Mouse (Mus musculus) c-Kit-negative CD71-positive TER-119-positive erythroid progenitor cells, embryonic 14.5 days (primary cell): ENCODE results near the gene Suclg2.

Experiments used
- DNase-seq: peaks from one replicate; pipeline ENCODE4 v3.0.0-alpha.2; 2013; ENCODE audit warnings: low read depth, low spot score

Gene Suclg2

GRCm38 (mm10) chr6:95700191-95700590, 18.4 kb downstream of the Suclg2 start:
- DNase-seq = no peak

- no peak for DNase-seq
Measured at GRCm38 (mm10) chr6:95699326-95699725, 19.3 kb downstream of the Suclg2 start.

GRCm38 (mm10) chr6:95698536-95699162, 20.0 kb downstream of the Suclg2 start:
- no peak for DNase-seq

DNA sequence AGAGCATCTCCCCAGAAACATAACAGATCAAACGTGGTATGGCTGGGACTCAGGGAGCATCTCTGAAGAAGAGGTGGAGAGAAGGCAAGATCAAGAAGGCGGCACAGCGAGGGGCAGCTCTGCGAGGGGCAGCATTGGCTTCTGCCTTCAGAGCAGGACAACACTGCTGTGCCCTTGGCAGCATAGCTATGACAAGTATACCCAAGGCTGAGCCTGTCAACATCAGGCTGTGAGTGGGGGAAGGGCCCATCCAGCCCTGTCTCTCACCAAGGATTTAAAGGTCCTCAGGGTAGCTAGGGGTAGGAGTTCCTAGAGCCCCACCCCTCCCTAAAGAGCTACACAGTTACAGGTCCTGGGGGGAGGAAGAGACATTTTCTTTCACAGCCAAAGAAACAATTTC, 23.7 kb downstream of the Suclg2 start:
- no peak for DNase-seq

GRCm38 (mm10) chr6:95685242-95685641, 33.4 kb downstream of the Suclg2 start:
- no peak for DNase-seq

- DNase-seq = no peak
Measured at GRCm38 (mm10) chr6:95679718-95680117, 38.9 kb downstream of the Suclg2 start.

- no peak for DNase-seq
Measured at GRCm38 (mm10) chr6:95679261-95679660, 39.3 kb downstream of the Suclg2 start.

DNA sequence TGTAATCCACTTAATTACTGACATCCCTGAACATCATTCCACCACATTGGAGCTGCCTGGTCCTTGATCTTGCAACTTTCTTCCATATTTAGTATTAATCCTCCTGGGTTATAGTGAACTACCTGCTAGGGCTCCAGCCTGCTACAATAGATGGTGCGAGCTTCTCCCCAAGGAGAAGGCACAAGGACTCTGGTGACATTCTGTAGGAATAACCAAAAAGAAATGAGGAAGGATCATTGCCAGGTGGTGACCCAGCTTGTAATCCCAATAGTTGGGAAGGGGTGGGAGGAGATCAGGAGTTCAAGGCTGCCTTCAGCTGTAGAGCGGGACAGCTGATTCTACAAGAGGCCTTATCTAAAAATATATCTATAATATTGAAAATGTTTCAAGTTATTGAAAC, 41.6 kb downstream of the Suclg2 start:
- DNase-seq = no peak

DNA sequence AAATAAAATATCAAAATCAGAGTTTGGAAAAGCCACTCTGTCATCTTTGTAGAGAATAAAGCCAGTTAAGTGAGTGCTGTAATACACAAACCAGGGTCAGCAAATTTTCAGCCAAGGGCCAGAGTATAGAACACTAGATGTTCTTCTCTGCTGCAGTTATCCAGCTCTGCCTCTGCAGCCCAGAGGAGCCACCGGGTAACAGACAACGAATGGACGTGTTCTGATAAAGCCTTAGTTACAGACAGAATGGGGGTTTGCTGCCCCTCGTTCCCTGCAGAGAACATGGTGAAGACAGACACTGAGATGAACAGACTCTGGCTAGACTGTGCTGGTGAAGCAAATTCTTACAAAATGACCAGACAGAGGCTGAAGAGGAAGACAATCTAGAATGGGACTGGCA, 42.2 kb downstream of the Suclg2 start:
- no peak for DNase-seq

- DNase-seq = no peak
Measured at GRCm38 (mm10) chr6:95675059-95675705, 43.4 kb downstream of the Suclg2 start.

- DNase-seq = no peak
Measured at GRCm38 (mm10) chr6:95674651-95675050, 43.9 kb downstream of the Suclg2 start.

DNA sequence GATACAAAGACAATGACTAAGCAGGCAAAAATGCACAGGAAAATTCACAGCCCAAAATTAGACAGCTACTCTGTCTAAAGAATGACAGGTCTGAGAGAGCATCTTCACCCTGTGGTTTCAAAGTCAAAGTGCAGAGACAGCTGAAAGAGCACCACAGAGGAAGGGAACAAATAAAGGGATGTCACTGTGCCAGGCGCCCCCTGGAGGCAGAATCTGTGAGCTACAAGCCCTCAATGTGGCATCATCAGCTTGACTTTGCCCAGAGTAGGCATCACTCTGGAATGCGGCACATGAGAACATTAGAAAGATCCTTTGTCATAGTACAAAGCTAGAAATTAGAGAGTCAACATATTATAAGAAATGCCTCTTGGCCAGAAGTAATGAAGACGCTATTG, 49.3 kb downstream of the Suclg2 start:
- DNase-seq = peak; percentile 8

GRCm38 (mm10) chr6:95668629-95669334, 49.8 kb downstream of the Suclg2 start:
- no peak for DNase-seq

DNA sequence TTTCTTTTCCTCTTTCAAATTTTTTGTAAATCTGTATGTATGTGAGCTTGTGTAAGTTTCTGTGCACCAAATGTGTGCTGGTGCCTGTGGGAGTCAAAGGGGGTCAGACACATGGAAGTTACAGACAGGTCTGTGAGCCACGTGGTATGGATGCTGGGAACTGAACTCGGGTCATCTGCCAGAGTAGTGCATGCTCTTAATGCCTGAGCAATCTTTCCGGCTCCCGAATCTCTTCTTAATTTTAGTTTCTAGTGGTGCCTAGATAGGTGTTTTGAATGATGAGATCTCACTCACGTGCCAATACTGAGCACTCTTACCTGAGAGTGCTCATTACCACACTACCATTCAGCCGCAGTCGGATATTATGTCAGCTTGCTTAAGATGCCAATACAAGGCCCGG, 60.9 kb downstream of the Suclg2 start:
- no peak for DNase-seq

DNA sequence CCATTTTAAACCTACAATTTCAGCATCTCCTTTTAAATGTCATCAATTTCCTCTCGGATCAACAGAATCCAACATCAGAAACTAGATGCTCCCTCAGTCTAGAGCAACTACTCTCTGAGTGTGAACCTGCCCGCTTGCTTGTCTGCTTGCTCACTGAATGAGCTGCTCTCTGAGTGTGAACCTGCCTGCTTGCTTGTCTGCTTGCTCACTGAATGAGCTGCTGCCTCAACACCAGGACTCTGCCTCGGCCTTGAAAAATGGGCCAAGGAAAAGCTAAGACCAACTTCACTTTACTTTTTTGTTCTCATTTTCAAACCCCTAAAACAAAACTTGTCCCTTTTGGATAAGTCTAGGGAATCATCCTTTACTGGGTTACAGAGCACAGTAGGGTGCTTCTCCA, 64.9 kb downstream of the Suclg2 start:
- DNase-seq = no peak

- DNase-seq = no peak
Measured at GRCm38 (mm10) chr6:95652774-95653173, 65.8 kb downstream of the Suclg2 start.

- DNase-seq = no peak
Measured at GRCm38 (mm10) chr6:95651391-95651876, 67.2 kb downstream of the Suclg2 start.

DNA sequence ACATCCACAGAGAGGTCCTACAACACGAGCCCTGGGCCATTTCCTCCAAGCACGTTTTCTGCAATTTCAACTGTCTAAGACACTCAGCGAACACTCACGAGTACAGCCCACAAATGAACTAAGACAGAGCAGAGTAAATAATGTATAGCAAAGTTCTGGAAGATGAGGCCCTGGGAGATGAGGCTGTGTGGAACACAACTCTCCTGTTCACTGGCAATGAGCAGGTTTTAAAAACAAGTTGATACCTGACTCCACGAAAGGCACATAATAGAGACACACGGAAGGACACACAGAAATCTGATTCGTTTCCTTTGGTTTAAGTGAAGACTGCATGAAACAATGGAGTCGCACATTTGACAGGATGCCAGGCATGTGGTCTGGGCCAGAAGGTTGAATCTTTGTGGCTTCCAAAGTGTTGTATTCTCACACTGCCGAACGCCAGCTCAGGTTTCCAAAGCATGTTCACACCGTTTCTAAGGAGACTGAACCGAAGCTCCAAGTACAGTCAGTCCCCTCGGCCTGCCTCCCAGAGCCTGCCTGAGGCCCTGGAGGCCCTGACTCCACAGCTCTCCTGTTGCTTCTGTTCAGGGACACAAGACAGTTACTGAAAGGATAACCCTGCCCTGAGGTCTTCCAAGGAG, 68.4 kb downstream of the Suclg2 start:
- no peak for DNase-seq

DNA sequence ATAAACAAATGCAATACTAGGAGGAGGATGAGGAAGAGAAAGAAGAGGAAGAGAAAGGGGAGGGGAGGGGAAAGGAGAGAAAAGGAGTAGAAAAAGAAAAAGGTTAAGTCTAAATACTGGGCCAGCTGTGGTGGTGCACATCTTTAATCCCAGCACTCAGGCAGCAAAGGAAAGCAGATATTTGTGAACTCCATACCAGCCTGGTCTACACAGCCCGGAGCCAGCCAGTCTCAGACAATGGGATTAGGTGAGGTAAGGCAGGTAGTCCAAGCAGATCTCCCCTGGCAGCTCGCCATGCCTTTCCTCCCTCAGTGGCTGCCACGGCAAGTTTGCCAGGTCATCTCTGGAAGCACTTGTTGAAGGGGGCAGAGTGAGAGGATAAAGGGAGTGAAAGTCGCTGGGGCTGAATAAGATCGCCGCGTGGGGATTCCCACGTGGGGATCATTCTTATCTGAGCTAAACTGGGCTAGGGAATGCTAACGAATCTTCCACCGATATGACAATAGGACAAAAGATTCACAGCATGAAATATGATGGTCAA, 69.4 kb downstream of the Suclg2 start:
- no peak for DNase-seq

GRCm38 (mm10) chr6:95637416-95637815, 81.2 kb downstream of the Suclg2 start:
- no peak for DNase-seq

DNA sequence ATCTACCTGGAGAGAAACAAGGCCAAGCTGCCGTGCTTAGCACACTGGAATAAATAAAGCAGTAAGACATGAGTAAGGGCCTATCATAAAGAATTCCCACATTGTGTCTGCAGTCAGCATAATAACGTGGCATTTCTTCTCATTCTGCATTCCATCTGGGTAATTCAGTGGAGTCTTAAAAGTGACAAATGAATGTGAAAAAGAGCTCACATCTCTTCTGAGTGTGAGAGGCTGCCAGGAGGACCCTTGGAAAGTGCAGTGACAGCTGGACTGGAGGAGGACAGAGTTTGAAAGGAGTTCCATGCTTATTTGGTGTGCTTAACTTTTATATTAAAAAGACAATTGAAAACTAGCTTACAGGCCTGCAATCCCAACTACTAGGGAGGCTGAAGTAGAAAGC, 83.2 kb downstream of the Suclg2 start:
- DNase-seq = no peak

- no peak for DNase-seq
Measured at GRCm38 (mm10) chr6:95629071-95629470, 89.5 kb downstream of the Suclg2 start.
